ENCODE assay signal across 12 mouse cellular contexts in the genomic region with DNA sequence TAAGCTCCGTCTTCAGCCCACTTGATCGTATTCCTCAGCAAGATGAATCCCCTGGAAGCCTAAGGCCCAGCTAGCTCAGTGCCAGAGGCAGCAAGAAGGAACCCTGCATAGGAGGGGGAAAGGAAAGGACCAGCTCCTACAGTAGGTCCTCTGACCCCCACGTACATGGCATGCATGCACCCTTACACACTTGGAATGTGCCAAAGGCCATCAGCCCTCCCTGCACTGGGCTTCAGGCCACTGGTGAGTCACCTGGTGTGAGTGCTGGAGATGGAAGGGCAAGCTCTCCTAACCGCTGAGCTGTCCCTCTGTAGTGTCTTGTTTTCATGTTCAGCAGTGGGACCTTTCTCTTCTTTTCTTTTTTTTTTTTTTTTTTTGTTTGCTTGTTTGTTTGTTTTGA. TPM values are rescaled to one million over a fixed set of nuclear protein-coding genes. Genes with fewer than 3 reads are reported as not detected.
DNase-seq lines count a peak whose midpoint lies in the region; ATAC-seq and TF ChIP-seq lines count a peak whose summit lies in the region.
"Had no signal": no experiment of that assay in that cellular context is flagged by ENCODE, and none has a peak within 500 bp of the region (broad histone marks: within the 10 kb centered on the region; RNA-seq: fewer than 3 reads in every experiment).

No protein-coding gene starts in this region.

- no peak overlapping the region for H3K4me2 ChIP-seq in heart, embryonic 12.5 days
- H3K4me2 ChIP-seq: lung, embryonic 14.5 days had no signal

- ATAC-seq in heart, embryonic 12.5 days (ENCODE audit: insufficient number of reproducible peaks, low FRiP score) = no peak; the same call in 1 of the 2 replicates
- ATAC-seq in activated CD4-positive, CD25-positive, alpha-beta regulatory T cell, adult 4 months = no peak
- ATAC-seq: forebrain, embryonic 14.5 days had no signal

- peak overlapping the region; percentile 72 for H3K27ac ChIP-seq in heart, adult 2 months
- H3K27ac ChIP-seq in heart, embryonic 12.5 days (ENCODE audit: poor library complexity, severe bottlenecking) = no peak overlapping the region
- H3K27ac ChIP-seq in gastrocnemius, adult 2 months = peak overlapping the region; percentile 91

- DNase-seq in heart, adult 2 months = peak; percentile 61 to 79
- peak; percentile 61 for DNase-seq in NIH3T3 (ENCODE audit: low read depth)
- DNase-seq in gastrocnemius, adult 2 months = peak; percentile 89
- peak; percentile 92 for DNase-seq in kidney, adult 9 months
- DNase-seq in natural killer cell, adult 2 months (ENCODE audit: low spot score in 2 of 2) = no peak
- no peak for DNase-seq in thymus, postnatal 36 days
- DNase-seq: cerebellum, adult 8-10 months; lung, embryonic 14.5 days had no signal

- H3K9me3 ChIP-seq in heart, embryonic 12.5 days (replicated peaks) = no peaks in the 10 kb centered on the region
- H3K9me3 ChIP-seq: G1E had no signal

- peaks cover 3% of the 10 kb centered on the region for H3K79me2 ChIP-seq in heart, adult 2 months (replicated peaks; ENCODE audit: control insufficient read depth, insufficient read depth, low read length)

- WGBS in heart, adult 2 months = 52% methylated on average over 4 of the region's 4 CpGs
- 77% methylated on average over 4 of the region's 4 CpGs for WGBS in heart, embryonic 12.5 days

- no peaks in the 10 kb centered on the region for H3K27me3 ChIP-seq in heart, adult 2 months (ENCODE audit: control insufficient read depth, insufficient read depth, low read length)
- no peaks in the 10 kb centered on the region for H3K27me3 ChIP-seq in heart, embryonic 12.5 days (replicated peaks)

- H3K36me3 ChIP-seq in heart, adult 2 months (ENCODE audit: control insufficient read depth, insufficient read depth, low read length) = peaks cover 42% of the 10 kb centered on the region
- peaks cover 86% of the 10 kb centered on the region for H3K36me3 ChIP-seq in heart, embryonic 12.5 days

- peak; percentile 84 for TF ChIP-seq EP300 in heart, adult 2 months (IDR thresholded peaks at IDR 0.05; ENCODE audit: insufficient read depth, low read depth, low read length)

- H3K4me3 ChIP-seq in heart, adult 2 months = no peak overlapping the region
- no peak overlapping the region for H3K4me3 ChIP-seq in heart, embryonic 12.5 days
- peak overlapping the region; percentile 13 for H3K4me3 ChIP-seq in gastrocnemius, adult 2 months

- no peak for TF ChIP-seq POLR2A in heart, adult 2 months (IDR thresholded peaks at IDR 0.05; ENCODE audit: insufficient read depth, low read depth, low read length)

- H3K4me1 ChIP-seq in heart, adult 2 months (ENCODE audit: control insufficient read depth, insufficient read depth, low read length) = peaks cover 6% of the 10 kb centered on the region
- peaks cover 9% of the 10 kb centered on the region; the same call in 1 of the 2 replicates for H3K4me1 ChIP-seq in heart, embryonic 12.5 days (replicated peaks)

- no peak for TF ChIP-seq CTCF in heart, adult 2 months (IDR thresholded peaks at IDR 0.05)
- TF ChIP-seq CTCF in gastrocnemius, adult 2 months (IDR thresholded peaks at IDR 0.05) = no peak

- intact Hi-C loops in heart, adult 2 months (cut with DNase I) = no loop called here
- intact Hi-C loops in gastrocnemius, adult 2 months (cut with DNase I) = no loop called here

- H3K9ac ChIP-seq in heart, adult 2 months (ENCODE audit: low read depth, low read length) = no peak overlapping the region
- no peak overlapping the region for H3K9ac ChIP-seq in heart, embryonic 12.5 days
- H3K9ac ChIP-seq: lung, embryonic 14.5 days had no signal

RNA-seq across cellular contexts. Expression of a gene that starts 52.8 kb away (rescaled TPM):
- total RNA-seq in heart, adult 2 months (2021) = 100 to 1,000 TPM; 317 to 357 TPM
- polyA plus RNA-seq in heart, adult 2 months (2012; rRNA removed) = 129 and 289 TPM in 2 replicates
- polyA plus RNA-seq in heart, embryonic 12.5 days (2016; fragmentation: Nextera tagmentation; extraction: Ambion mirVana) = 624 and 643 TPM in 2 replicates
- 100 to 1,000 TPM; 273 to 325 TPM for total RNA-seq in gastrocnemius, adult 2 months (2021)
- 1 to 10 TPM; 1.2 to 1.3 TPM for polyA plus RNA-seq in activated CD4-positive, CD25-positive, alpha-beta regulatory T cell, adult 4 months (2017; shearing (Covaris generic))

Comparison
In these comparisons a context has a peak if more than half of its experiments do, and no peak if none do; other contexts are left out.
1. DNase-seq: peak in heart, adult 2 months (2 of 2), NIH3T3 (single experiment), gastrocnemius, adult 2 months (single experiment) and kidney, adult 9 months (single experiment); none in natural killer cell, adult 2 months (0 of 2) and thymus, postnatal 36 days (0 of 2).
2. RNA of a gene that starts 52.8 kb away (polyA plus RNA-seq): 624 to 643 TPM in heart, embryonic 12.5 days and 129 to 289 TPM in heart, adult 2 months; 1.2 to 1.3 TPM in activated CD4-positive, CD25-positive, alpha-beta regulatory T cell, adult 4 months; every median in the first group is over 10 times any median in the second.